Mouse (Mus musculus) ES-Bruce4 (cell line): ENCODE measurements around the gene Oas1d. TPM values are rescaled to one million over a fixed set of nuclear protein-coding genes. Genes with fewer than 3 reads are reported as not detected.

Experiments used
- H3K27ac ChIP-seq: 2 replicates; pipeline ENCODE4 v1.5.1; 2012; ENCODE audit warnings: low read length, inconsistent platforms; ENCODE audit not compliant: insufficient read depth
- H3K27me3 ChIP-seq: 2 replicates; pipeline ENCODE4 v1.6.1; 2012; ENCODE audit warnings: mild to moderate bottlenecking, low read length, inconsistent platforms; ENCODE audit not compliant: control insufficient read depth, poor library complexity, insufficient read depth, severe bottlenecking
- H3K36me3 ChIP-seq: 2 replicates; pipeline ENCODE4 v1.6.1; 2012; ENCODE audit warnings: inconsistent platforms, mild to moderate bottlenecking, low read length, moderate library complexity; ENCODE audit not compliant: control insufficient read depth, poor library complexity, insufficient read depth, severe bottlenecking
- H3K4me1 ChIP-seq: one replicate; pipeline ENCODE4 v1.8.1; 2011; ENCODE audit warnings: low read length; ENCODE audit not compliant: control insufficient read depth, insufficient read depth
- H3K4me3 ChIP-seq: 2 replicates; pipeline ENCODE4 v1.5.1; 2011; ENCODE audit warnings: low read depth, mild to moderate bottlenecking, low read length
- H3K9ac ChIP-seq: 2 replicates; pipeline ENCODE4 v1.6.1; 2012; ENCODE audit warnings: low read depth, mild to moderate bottlenecking, inconsistent platforms; ENCODE audit not compliant: poor library complexity, severe bottlenecking
- H3K9me3 ChIP-seq: replicated peaks from 2 replicates; pipeline ENCODE4 v1.6.1; 2012; ENCODE audit warnings: mild to moderate bottlenecking, low read length, inconsistent platforms; ENCODE audit not compliant: control insufficient read depth, poor library complexity, insufficient read depth, severe bottlenecking
- CTCF ChIP-seq: IDR thresholded peaks from one replicate; pipeline ENCODE4 v1.8.1; 2011; ENCODE audit warnings: low read depth, low read length
- EP300 ChIP-seq: IDR thresholded peaks from 2 replicates; pipeline ENCODE4 v1.6.1; 2011; ENCODE audit warnings: low read depth, low read length; ENCODE audit not compliant: insufficient read depth
- POLR2A ChIP-seq: IDR thresholded peaks from one replicate; pipeline ENCODE4 v1.8.1; 2011; ENCODE audit warnings: low read length; ENCODE audit not compliant: insufficient read depth
- polyA plus RNA-seq: library from polyadenylated mRNA; stranded (reverse); fragments of >200 nt; gene quantifications from 2 replicates; pipeline ENCODE4 v1.2.4, GENCODE M21; 2011; ENCODE audit warnings: low read depth; ENCODE audit not compliant: missing spikeins, insufficient read depth, insufficient read length

The Oas1d gene
- polyA plus RNA-seq, 1 experiment, result 0.45 TPM

GRCm38 (mm10) chr5:120938586-120938985, 24.2 kb downstream of the Oas1d start:
- H3K27ac ChIP-seq, result no peak overlapping the region
- TF ChIP-seq POLR2A (no peak), EP300 (0 out of 2 replicates have a peak, but pooled peaks have one; percentile 29)
- H3K4me1 ChIP-seq, result no peaks in the 10 kb centered on the region
- no peaks in the 10 kb centered on the region for H3K27me3 ChIP-seq
- no peak overlapping the region for H3K9ac ChIP-seq
- no peaks in the 10 kb centered on the region for H3K36me3 ChIP-seq
- peak overlapping the region; percentile 34 for H3K4me3 ChIP-seq
- H3K9me3 ChIP-seq, result no peaks in the 10 kb centered on the region

DNA sequence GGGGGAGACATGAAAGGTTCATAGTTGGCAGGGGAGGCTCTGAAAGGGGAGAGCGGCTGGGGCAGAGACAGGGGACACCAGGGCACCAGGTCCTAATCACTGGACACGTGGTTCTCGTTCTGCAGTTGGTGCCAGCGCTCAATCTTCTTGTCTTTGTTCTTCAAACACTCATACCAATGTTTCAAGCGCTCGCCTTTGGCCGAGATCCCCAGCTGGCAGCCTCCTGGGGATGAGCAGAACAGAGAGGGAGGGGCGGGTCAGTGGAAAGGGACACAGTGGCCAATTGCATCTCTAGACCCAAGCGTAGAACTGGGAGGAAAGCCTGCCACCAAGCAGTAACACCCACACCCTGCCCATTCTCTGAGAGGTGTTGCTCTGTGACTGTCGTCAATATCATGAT, 27.7 kb downstream of the Oas1d start:
- H3K27me3 ChIP-seq, result no peaks in the 10 kb centered on the region
- no peak overlapping the region for H3K27ac ChIP-seq
- no peak overlapping the region for H3K4me3 ChIP-seq
- no peaks in the 10 kb centered on the region for H3K36me3 ChIP-seq
- TF ChIP-seq POLR2A (no peak), CTCF (no peak), EP300 (no peak)
- no peaks in the 10 kb centered on the region for H3K4me1 ChIP-seq
- no peaks in the 10 kb centered on the region for H3K9me3 ChIP-seq
- no peak overlapping the region for H3K9ac ChIP-seq

DNA sequence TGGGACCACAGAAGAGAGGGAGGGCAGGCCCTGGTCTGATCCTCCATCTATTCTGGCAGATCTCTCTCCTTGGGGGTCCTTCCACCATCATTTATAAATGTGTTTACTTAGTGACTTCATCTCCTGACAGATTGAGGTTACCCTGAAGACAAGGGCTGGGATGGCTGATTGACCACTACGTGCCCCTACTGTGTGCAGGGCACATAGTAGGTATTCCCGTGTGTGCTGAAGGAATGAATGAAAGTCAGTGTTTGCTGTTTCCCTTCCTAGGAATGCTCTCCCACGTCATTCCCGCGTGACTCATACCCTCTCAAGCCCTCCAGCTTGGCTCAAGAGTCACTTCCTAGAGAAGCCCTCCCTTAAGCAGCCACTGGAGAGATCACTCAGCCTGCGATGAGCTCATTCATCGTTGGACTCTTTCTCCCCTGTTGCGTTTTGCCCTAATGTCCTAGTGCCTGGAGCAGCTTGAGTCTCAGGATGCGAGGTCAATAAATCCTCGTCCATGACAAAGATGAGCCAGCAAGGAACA, 38.0 kb downstream of the Oas1d start:
- Histone ChIP-seq H3K36me3 (no peaks in the 10 kb centered on the region), H3K9ac (no peak overlapping the region)
- TF ChIP-seq EP300, result no peak
- no peak for TF ChIP-seq CTCF
- no peak for TF ChIP-seq POLR2A

DNA sequence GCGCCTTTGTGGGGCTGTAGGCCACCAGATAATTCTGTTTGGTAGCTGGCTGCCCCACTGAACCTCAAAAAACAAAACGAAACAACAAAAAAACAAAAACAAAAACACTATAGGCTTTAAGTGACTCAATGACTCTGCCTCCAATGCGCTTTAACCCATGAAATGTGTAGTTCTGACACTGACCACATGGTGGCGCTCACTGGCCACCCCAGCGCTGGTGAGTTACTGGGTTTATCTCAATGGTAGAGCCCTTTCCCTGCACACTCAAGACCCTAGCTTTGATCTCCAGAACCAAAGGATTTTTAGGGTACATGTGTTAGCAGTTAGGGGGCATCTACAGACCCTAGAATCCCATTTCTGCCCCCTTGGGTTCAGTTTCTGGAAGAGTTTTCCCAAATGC, 39.6 kb downstream of the Oas1d start:
- no peak overlapping the region for H3K4me3 ChIP-seq
- no peak overlapping the region for H3K27ac ChIP-seq
- TF ChIP-seq CTCF (peak; percentile 91), POLR2A (no peak)
- H3K27me3 ChIP-seq, result no peaks in the 10 kb centered on the region
- H3K9me3 ChIP-seq, result no peaks in the 10 kb centered on the region
- no peak overlapping the region for H3K9ac ChIP-seq
- H3K4me1 ChIP-seq, result no peaks in the 10 kb centered on the region
- no peaks in the 10 kb centered on the region for H3K36me3 ChIP-seq

More for the DNA sequence above, 38.0 kb downstream of the Oas1d start:
- Histone ChIP-seq H3K27me3 (no peaks in the 10 kb centered on the region), H3K27ac (no peak overlapping the region), H3K4me1 (no peaks in the 10 kb centered on the region), H3K9me3 (no peaks in the 10 kb centered on the region), H3K4me3 (no peak overlapping the region)

DNA sequence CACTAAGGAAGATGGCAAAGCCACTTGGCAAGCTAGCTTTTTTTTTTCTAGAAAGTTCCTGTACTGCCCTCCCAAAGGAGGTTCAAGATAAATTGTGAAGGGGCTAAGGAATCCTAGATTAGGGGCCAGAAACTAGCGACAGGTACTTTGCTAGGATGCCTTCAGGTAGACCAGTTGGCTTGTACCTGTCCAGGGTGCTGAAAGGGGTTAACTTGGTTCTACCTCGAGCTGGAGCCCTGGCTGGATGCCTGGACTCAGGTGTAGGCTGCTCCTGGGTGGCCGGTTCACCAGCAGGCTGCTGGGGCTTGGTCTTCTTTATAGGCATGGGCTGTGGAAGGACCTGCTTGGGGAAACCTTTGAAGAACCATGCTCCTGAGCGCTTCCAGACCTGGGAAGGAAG, 46.7 kb downstream of the Oas1d start:
- Histone ChIP-seq H3K4me1 (no peaks in the 10 kb centered on the region), H3K9ac (no peak overlapping the region), H3K27me3 (no peaks in the 10 kb centered on the region), H3K4me3 (no peak overlapping the region), H3K36me3 (no peaks in the 10 kb centered on the region), H3K27ac (no peak overlapping the region), H3K9me3 (no peaks in the 10 kb centered on the region)
- TF ChIP-seq POLR2A (no peak), EP300 (no peak), CTCF (no peak)

- H3K9me3 ChIP-seq, result no peaks in the 10 kb centered on the region
- TF ChIP-seq CTCF (no peak), POLR2A (no peak), EP300 (no peak)
- H3K27me3 ChIP-seq, result no peaks in the 10 kb centered on the region
- H3K27ac ChIP-seq, result no peak overlapping the region
- no peaks in the 10 kb centered on the region for H3K4me1 ChIP-seq
- H3K4me3 ChIP-seq, result no peak overlapping the region
- H3K9ac ChIP-seq, result no peak overlapping the region
- no peaks in the 10 kb centered on the region for H3K36me3 ChIP-seq
Observed at GRCm38 (mm10) chr5:120966156-120966555, 51.8 kb downstream of the Oas1d start.
